Mouse (Mus musculus) kidney, adult 9 months (tissue): ENCODE measurements around the gene Fgfr3.

Source experiments
- DNase-seq: peaks from one replicate; pipeline ENCODE4 v3.0.0; 2022

The Fgfr3 gene

DNA sequence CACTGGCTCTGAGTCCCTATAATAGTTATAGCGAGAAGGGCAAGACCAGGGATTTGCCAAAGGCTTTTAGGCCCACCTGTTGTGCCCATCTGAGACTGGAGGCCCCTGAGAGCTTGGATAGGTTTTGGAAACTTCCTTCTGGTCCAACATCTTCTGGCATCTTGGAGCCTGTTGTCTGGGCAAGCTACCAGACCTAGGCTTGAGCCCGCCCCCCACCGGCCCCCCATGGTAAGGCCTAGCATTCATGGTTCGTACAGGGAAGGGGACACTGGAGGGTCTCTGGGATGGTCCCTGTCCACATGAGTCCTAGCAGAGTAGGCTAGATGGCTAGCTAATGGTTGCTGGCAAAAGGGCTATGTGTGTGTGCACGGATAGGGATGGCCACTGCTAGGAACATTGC lies 22.8 kb upstream of the Fgfr3 start:
- no peak for DNase-seq

DNA sequence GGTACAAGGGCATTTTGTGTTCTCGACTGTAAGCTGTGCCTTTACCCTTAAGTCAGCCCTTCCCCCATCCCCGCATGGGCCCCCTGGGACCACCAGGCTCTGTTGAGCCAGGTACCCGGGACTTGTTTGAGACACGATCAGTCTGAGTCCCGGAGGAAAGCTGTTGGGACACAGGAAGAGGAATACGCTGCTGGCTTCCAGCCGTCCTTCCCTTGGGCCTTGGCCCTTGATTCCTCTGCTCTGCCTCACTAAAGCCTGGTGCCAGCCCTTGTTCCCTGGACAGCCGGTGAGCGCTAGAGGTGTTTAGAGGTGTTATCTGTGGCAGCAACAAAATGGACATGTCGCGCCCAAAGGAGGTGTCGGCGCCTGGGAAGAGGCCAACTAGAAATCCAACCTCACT lies 21.5 kb upstream of the Fgfr3 start:
- DNase-seq, result no peak

DNA sequence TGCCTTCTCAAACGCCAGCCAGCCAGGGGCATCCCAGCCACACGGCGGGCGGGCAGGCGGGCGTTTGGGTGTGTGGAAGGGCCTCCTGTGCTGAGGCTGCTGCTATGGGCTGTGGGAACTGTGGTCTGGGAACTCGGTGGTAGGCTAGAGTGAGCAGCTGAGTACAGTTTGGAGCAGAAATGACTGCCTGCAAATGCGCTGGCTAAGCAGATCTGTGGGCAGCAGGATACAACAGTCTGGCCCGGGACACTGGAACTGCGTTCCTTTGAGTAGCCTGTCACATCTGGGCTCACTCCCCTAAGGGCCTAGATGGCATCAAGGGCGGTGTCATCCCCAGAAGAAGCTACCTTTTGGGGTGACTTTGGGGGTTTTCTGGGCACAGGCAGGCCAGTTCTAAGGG lies 19.6 kb upstream of the Fgfr3 start:
- no peak for DNase-seq

DNA sequence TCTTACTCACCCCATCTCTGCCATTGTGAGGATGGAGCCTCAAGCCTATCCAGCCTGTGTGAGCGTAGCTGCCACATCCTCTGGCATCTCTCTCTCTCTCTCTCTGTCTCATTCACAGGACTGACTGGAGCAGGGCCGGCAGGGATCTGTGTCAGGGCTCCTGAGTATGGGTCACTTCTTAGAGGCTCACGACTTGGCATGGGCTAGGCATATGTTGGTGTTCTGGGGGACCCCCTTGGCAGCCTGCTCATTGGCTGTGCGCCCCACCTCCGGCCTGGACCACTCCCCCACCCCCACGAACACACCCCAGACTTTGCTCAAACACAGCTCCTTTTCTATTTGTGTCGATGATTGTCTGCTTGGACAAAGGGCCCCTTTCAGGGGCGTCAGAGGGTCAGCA lies 17.5 kb upstream of the Fgfr3 start:
- no peak for DNase-seq

DNA sequence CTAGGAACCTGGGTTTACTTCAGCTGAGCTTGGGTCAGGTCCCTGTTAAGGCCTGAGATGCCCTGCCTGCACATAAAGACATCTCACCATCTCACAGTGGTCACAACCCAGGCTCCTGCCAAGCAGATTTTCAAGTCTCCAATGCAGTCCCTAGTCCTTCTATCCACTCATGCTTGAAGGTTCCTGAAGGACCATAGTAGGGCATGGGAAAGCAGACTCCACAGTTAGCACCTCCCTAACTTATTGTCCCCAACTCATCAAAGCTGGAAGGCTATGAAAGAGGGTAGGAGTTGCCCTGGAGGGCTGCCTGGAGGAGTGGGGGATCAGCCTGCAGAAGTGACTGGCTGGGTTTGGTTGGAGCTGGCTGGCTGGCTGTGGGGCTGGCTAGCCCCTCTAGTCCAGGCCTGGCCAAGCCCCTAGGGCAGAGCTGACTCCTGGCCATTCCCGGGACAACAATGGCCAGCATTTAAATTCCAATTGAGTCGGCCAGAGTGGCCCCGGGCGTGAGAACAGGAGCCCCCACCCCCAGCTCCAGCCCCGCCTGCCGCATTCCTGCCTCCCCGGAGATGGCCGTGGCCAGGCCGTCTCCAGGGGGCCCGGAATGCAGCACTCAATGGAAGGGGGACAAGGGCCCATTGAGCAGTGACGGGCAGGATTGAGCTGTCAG lies 16.4 kb upstream of the Fgfr3 start:
- no peak for DNase-seq

DNA sequence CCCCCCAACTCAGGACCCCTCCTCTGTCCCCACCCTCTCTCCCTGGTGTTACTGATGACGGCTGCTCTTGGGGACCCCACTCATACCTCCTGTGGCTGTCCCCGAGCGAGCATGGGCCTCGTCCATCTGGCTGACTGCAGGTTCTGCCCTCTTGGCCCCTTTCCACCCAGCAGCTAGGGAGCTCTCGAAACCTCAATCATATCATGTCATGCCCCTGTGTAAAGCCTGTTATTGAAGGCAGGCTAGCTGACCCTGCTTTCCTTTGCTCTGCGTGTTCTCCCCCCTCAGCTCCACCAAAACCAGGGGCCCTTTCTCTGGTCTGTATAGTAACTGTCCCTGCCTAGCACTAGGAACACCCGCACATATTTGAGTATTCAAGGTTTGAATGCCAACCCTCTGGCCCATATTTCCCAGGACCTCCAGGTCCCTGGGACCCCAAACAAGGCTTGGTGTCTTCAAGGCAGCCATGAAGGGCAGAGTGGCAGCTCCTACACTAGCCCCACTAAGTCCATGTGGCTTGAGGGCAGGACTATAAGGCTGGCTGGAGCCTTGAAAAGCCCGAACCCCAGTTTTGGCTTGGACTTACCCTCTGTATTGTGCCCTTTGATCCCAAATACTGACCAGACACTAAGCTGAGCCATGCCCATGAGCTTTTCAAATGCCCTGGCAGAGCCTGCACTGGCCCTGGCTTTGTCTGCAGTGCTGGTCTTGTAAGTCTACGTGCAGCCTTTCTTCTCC lies 15.7 kb upstream of the Fgfr3 start:
- no peak for DNase-seq

DNA sequence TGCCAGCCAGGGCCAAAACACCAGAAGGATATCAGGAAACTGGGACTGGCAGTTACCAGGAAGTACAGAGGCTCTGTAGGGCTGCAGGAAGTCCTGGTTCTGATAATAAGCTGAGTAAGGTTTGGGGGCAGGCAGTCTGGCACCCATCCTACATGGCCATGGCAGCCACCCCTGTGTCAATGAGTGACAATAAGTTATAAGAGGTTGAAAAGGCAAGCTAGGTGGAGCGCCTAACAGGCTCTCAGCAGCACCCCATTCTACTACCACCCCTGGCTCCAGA lies 15.2 kb upstream of the Fgfr3 start:
- no peak for DNase-seq

DNA sequence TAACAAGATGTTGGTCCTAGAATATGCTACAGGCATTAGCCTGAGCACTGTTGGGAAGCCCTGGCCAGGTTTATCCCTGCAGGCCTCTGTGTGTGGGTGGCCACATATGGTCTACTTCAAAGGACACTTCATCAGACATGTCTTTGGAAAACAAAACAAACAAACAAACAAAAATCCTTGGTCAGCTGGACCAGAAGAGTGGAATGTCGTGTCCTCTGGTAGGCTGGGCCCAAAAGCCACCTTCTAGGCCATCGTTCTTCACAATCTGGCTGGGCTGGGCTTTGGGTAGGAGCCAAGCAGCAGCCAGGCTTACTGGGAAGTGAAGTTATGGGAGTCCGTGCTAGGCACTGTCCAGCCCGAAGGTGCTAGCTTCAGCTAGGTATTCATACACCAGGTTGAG lies 14.3 kb upstream of the Fgfr3 start:
- no peak for DNase-seq

DNA sequence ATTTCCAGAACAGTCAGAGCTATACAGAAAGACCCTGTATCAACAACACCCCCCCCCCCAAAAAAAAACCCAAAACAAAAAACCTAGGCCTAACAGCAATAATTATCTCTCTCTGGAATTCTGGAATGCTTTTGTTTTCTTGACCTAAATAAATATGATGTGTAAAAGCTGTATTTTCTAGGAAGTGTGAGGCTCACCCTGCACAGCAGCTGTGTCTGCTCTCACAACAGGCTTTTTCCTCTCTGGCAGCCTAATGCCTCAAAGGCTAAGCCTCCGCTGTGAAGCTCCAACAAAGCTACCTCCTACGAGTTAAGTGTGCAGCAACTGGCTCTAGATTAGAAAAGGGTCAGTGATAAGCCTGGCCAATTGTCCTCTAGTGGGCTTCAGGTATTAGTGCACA lies 12.4 kb upstream of the Fgfr3 start:
- no peak for DNase-seq

DNA sequence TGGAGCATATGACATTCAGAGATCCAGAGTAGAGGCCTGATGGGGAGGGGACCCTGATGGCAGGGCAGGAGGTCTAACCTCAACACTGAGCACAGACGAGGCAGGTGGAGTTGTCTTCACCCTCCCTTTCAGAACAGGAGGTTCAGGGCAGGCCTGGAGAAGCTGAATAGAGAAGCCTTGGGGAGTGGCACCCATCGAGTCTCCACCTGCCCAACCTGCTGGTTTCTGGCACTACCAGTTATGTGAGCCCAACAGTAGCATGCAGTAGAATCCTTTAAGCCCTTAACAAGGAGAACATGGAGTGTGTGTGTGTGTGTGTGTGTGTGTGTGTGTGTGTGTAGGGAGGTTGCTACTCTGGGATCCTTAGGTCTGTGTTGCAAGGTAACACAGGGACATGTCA lies 8.9 kb upstream of the Fgfr3 start:
- DNase-seq, result no peak

DNA sequence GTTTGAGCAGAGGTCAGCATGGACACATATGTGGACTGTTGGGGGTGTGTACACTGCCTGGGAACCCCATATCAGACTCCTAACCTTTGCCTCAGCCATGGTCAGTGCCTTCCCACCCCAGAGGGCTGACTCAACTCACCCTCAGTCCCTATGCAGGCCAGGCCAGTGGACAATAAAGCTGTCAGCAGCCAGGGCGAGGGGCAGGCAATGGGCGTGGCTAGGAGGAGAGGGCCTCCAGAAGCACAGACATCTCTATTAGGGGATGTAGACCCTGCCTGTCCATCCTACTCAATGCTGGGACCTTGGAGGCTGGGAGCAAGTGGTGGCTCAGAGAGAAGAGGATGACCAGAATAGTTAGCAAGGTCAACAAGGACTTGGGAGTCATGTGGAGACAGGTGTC lies 6.3 kb upstream of the Fgfr3 start:
- no peak for DNase-seq

DNA sequence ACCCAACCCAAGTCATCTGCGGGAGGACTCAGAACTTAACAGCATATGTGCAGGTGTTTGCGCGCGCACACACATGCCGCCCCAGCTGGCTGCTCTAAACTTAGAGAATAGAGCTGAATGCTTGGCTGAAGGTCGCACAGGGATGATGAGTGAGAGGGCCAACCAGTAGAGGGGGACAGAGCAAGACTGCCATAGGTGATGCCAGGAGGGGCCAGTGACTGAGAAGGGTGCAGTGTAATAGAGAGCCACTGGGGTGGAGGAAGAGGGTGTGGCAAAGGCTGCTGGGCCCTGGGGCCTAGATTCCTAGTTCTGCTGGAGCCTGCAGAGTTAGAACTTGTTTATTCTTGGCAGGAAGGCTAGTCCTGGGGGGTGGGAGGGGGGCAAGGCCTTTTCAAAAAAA lies 5.0 kb upstream of the Fgfr3 start:
- DNase-seq, result no peak

DNA sequence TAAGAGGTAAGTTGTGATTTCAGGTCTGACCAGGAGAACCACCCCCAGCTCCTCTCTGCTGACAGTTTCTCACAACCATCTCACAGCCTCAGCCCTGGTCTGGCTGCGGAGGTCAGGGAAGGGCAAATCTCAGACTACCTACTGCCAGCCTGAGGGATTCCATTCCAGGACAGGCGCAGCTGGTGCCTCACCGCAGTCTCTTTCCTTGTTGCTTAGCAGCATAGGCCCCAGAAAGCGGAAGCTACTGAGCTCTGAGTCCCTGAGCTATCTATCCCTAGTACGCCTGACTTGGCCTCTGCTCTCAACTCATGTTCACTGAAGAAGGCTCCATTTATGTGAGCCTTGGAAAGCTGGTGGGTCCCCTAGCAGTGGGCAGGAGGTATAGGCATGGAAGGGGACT lies 3.0 kb upstream of the Fgfr3 start:
- no peak for DNase-seq

DNA sequence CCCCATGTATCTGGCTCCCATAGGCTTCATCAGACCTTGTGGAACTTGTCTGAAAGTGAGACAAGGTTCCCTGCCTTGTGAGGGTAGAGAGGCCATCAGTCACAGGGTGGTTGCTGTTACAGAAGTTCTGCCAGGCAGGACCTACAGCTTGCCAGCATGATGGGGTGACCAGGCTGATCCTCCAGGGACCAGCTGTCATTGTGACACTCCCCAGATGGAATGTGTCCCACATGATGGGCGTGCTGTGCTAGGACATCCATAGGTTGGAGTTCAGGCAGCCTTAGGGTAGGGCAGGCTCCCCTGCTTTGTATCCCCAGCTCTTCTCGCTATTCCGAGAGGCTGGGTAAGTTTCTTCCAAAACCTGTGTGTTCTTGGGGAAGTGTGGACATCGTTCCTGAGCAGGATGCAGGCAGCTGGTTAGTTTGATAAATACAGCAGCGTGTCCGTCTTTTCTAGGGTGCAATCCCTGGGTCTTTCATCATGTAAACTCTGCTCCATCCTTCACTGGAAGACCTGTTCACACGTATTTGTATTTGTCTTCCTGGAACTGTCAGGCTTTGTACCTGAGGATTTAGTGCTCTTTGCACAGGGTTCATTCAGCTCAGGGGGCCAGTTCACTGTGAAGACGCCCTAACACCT lies 503 bp upstream of the Fgfr3 start:
- no peak for DNase-seq

DNA sequence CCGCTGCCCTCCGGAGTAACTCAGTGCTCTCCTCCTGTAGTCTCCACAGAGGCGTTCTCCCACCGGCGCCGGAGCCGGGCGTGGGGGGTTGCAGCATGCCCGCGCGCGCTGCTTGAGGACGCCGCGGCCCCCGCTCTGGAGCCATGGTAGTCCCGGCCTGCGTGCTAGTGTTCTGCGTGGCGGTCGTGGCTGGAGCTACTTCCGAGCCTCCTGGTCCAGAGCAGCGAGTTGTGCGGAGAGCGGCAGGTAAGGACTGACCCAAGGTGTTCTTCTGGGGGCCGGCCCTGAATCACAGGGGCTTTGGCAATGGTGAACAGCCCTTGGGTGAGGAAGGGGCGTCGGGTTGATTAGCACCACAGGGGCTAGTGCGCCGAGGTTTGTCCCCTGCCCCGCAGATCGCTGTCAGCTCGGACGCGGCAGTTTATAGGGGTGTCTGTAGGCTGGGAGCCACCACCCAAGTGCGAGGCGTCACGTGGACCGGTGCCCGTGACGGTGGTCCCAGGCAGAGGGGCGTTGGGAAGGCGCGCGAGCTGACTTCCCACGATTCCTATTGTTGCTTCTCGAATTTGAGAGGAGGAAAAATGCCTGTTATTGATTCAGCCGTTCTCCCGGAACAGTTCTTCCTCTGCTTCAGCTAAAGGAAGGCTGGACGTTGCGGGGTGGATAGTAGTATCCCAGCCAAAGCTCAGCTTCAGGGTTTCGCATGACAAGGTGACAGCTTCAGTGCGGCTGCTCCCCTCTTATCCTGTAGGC lies 968 bp downstream of the Fgfr3 start:
- DNase-seq, result no peak

DNA sequence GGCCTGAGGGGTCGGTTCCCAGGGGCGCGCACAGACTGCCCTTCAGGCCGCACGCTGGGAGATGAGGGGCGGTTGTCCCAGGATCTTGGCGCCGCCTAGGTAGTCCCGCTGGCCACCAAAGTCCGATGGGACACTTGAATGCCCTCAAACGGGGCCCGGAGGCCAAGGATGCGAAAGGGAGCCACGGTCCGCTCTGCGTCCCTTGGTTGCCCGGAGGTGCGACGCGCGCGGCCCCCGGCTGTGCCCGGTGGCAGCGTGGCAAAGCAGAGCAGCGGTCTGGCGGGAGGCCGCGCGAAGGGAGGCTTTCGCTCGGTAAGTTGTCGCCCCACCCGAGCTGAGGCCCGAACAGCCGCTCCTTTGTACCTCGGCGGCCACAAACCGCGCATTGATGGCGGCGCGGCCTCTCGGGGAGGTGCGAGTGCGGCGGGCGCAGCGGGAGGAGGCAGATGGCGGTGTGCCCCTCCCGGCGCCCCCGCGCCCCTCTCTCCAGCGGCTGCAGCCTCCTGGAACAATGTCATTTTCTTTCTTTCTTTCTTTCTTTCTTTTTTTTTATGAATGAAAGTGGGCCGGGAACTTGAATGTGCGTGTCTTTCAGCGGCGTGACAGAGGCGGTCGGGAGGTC lies 1.7 kb downstream of the Fgfr3 start:
- DNase-seq, result peak; percentile 43

DNA sequence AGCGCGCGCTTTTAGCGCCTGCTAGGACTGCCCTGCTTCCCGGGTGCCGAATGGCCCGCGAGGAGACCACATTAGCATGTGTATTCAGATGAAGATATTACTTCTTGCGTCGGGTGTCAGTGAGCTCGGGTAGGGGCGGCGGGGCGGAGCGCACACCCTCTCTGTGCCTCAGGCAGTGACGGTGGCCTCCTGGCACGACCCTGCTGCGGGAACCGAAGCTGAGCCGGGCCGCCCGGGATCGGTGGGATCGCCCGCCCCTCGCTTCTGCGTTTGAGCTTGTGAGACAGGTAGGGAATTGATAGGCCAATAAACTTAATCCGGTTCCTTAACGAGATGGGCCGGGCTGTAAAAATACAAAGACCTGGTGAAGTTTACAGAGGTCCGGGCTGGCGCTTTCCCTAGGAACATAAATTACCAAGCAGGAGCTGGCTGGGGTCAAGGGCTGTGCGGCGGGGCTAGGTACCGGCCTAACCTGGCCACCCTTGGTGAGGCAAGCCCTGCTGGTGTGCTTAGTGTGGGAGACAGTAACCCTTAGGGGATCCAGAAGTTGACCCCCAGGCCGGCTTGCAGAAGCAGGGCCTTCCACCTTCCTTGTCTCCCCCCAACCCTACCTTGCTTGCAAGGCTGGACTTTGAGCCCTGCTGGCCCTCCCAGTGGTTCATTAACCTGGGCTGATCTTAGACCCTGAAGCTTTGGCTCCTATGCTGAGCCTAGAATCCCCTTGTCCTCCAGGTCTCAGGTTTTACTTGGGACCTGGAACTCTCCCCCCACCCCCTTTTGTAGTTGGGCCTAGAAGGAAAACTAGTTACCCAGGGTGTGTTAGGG lies 2.4 kb downstream of the Fgfr3 start:
- peak; percentile 90 for DNase-seq

DNA sequence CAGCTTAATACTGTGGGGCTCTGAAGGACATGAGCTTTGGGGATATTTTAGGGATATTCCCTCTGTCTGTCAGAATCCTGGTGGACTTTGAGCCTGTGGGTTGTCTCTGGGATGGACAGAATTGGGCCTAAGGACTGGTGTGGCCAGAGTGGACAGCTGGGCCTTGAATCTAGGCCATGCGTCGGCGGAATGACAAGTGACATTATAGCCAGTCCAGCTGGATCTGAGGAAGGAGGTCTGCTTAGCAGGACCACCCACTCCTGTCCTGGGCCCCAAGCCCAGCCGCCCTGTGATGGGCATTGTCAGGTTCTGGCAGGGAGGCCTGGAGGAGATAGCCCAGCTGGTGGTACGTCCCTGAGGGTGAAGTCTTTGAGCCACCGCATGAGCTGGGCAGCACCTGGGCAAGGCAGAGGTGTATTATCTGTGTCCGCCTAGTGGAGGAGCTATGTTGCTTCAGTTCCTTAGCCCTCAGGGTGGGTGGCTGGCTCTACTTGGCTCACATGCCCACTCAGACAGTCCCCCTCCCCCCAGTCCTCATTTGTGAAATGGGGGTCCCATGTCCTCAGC lies 4.7 kb downstream of the Fgfr3 start:
- DNase-seq, result no peak

DNA sequence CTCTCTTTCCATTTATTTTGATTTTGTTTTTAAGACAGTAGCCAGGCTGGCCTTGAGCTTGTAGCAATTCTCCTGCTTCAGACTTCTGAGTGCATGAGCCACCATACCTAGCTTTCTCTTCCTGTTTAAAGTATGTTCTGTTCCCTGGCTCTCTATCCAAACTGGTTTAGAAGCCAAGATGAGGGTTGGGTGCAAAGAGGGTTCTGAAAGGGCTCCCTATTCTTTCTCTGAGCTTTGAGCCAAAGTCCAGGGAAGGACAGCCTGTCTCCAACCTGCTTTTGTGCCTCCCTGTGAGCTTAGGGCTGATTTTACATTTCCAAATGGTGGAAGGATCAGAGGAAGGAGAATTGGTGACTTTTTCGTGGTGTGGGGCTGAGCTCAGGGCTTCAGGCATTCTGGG lies 5.4 kb downstream of the Fgfr3 start:
- DNase-seq, result no peak

DNA sequence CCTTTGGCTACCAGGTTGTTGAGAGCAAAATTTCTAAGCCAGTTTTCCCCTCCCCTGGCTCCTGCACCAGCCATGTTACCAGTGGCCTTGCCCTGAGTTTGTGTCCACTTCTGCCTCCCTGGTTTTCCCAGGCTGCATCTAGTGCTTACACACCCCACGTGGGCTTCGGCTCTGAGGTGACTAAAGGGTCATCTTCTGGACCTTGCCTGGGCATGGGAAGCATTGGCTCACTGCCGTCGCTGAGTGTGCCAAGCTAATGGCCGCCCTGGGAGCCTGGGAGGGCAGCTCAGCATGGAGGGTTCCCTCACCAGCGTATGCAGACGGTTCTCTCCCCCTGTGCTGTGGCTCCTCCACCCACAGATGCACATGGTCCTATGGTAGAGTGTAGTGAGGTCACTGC lies 7.4 kb downstream of the Fgfr3 start:
- DNase-seq, result peak; percentile 93

DNA sequence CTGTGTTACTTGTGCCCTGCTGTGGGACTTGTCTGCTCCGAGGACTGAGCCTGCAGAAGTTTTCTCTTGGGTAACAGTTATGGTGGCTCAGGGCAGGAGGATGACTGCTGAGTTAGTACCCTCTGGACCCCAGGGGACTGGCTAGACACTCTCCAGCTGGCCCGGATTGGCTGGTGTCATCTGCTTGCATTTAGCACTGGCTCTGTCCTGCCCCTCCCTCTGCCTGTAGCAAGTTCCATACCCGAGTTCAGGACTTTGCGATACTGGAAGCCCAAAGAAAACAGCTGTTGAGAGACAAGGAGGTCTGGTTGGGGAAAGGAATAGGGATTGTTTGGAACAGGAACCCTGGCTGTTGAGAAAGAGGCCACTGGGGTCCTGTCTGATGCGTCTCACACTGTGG lies 9.0 kb downstream of the Fgfr3 start:
- DNase-seq, result no peak

DNA sequence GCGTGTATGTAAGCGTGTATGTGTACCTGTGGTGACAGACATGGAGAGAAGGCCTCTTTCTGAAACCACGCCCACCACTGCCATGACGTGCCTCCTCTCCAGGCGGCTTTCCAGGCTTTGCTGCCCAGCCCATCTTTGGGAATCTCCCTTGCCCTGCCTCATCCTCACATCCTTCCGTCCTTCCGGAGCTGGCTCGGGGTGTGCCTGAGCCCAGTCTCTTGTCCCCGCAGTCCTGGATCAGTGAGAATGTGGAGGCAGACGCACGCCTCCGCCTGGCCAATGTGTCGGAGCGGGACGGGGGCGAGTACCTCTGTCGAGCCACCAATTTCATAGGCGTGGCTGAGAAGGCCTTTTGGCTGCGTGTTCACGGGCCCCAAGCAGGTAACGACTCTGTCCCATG lies 9.6 kb downstream of the Fgfr3 start:
- no peak for DNase-seq
